Mouse (Mus musculus) liver, embryonic 14 days (tissue): ENCODE measurements around the gene Hmmr. TPM values are rescaled to one million over a fixed set of nuclear protein-coding genes. Genes with fewer than 3 reads are reported as not detected.

Experiments
- polyA plus RNA-seq: library from polyadenylated mRNA; depleted of rRNA; stranded (reverse); fragments of >200 nt; gene quantifications from 2 replicates; pipeline ENCODE4 v1.2.3, GENCODE M21; 2012; rRNA removed

The Hmmr gene
- polyA plus RNA-seq: 31.2 and 35.0 TPM in 2 replicates

GRCm38 (mm10) chr11:40733339-40734174 is at the start of gene Hmmr, which contains the start of gene Nudcd2:
Hmmr (minus strand) TSS chr11:40733422.
Nudcd2 (plus strand) TSS chr11:40733667.

GRCm38 (mm10) chr11:40755109-40755627 is 21.9 kb upstream of the Hmmr start, which contains the start of gene Ccng1:
Ccng1 (minus strand) TSS chr11:40755311.

DNA sequence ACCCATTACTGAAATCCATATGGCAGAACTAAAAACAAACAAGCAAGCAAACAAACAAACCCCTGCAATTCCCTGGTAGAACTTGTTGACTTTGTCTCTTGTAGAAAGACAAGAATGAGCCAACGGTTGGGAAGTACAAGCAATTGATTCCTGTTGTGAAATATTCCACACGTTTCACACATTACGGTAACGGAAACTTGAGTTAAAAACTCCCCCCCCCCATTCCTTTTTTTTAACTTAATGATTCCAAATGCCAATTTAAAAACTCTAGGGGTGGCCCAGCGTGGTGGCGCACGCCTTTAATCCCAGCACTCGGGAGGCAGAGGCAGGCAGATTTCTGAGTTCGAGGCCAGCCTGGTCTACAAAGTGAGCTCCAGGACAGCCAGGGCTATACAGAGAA is 38.1 kb downstream of the Hmmr start, which contains the start of gene Mat2b:
Gene Mat2b, minus strand, starts transcription at position 101 of the 400 bp plus-strand sequence.

Other genes starting within 250 kb of the Hmmr start
- 31.9 and 34.5 TPM in 2 replicates for gene Mat2b, start 38.2 kb downstream of the Hmmr start, polyA plus RNA-seq
- 35.9 and 38.0 TPM in 2 replicates for gene Nudcd2, start 245 bp upstream of the Hmmr start, polyA plus RNA-seq
- 7.1 and 8.6 TPM in 2 replicates for gene Ccng1, start 21.9 kb upstream of the Hmmr start, polyA plus RNA-seq